Mouse (Mus musculus): Measurements from ENCODE around the gene Dpf1. TPM values are rescaled to one million over a fixed set of nuclear protein-coding genes. Genes with fewer than 3 reads are reported as not detected.
A peak's percentile ranks its signal among the peaks of the same experiment; 100 is the strongest.

The Dpf1 gene
- polyA plus RNA-seq, 1 experiment from 2014 or later: 19.8 TPM

DNA sequence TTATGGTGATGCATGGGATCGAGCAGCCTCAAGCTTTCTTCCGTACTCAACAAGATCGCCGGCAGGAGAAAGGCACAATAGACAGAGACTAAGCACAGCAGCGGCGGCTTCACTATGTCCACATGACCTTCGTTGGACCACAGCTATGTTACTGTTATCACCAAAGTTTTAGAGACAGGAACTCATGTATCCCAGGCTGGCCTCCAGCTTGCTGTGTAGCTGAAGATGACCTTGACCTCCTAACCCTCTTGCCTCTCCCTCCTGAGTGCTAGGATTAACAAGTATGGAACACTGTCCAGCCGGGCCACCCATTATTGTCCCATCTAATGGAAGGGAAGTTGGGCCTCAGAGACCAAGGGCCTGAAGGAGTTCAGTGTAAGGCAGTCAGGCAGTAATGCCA, 37.1 kb downstream of the Dpf1 start:
- DNase-seq (ENCODE audit: low spot score) (no peak), ATAC-seq (replicated peaks; ENCODE audit: insufficient number of reproducible peaks, low FRiP score, low TSS enrichment, low read depth) (no peak)
- no peaks in the 10 kb centered on the region for H3K27me3 ChIP-seq (ENCODE audit: control insufficient read depth, insufficient read depth, low read length)
- whole genome bisulfite sequencing: 90% methylated on average over 8 of the region's 8 CpGs
- no peak overlapping the region for H3K4me3 ChIP-seq (ENCODE audit: low read depth, low read length)
- H3K27ac ChIP-seq (replicated peaks; ENCODE audit: low read depth, low read length): no peak overlapping the region
- H3K4me1 ChIP-seq (ENCODE audit: control insufficient read depth, insufficient read depth, low read length): no peaks in the 10 kb centered on the region
- no peak overlapping the region for H3K4me2 ChIP-seq (ENCODE audit: low read depth, low read length)
- H3K9me3 ChIP-seq (replicated peaks; ENCODE audit: control insufficient read depth, low read length): no peaks in the 10 kb centered on the region
- H3K36me3 ChIP-seq (replicated peaks; ENCODE audit: control insufficient read depth, insufficient read depth, low read depth, low read length): no peaks in the 10 kb centered on the region
- no peak overlapping the region for H3K9ac ChIP-seq (replicated peaks; ENCODE audit: low read length)

- Histone ChIP-seq H3K4me2 (ENCODE audit: low read depth, low read length) (no peak overlapping the region), H3K36me3 (replicated peaks; ENCODE audit: control insufficient read depth, insufficient read depth, low read depth, low read length) (no peaks in the 10 kb centered on the region), H3K27ac (replicated peaks; ENCODE audit: low read depth, low read length) (0 out of 2 replicates have a peak overlapping the region, but pooled peaks have one; percentile 56), H3K4me3 (ENCODE audit: low read depth, low read length) (no peak overlapping the region), H3K9me3 (replicated peaks; ENCODE audit: control insufficient read depth, low read length) (no peaks in the 10 kb centered on the region), H3K27me3 (ENCODE audit: control insufficient read depth, insufficient read depth, low read length) (no peaks in the 10 kb centered on the region), H3K9ac (replicated peaks; ENCODE audit: low read length) (no peak overlapping the region), H3K4me1 (ENCODE audit: control insufficient read depth, insufficient read depth, low read length) (no peaks in the 10 kb centered on the region)
- no peak for DNase-seq (ENCODE audit: low spot score)
- no peak for ATAC-seq (replicated peaks; ENCODE audit: insufficient number of reproducible peaks, low FRiP score, low TSS enrichment, low read depth)
- WGBS: 71% methylated on average over 12 of the region's 12 CpGs
Measured at GRCm38 (mm10) chr7:29341722-29342121, 38.0 kb downstream of the Dpf1 start.

- H3K4me1 ChIP-seq (ENCODE audit: control insufficient read depth, insufficient read depth, low read length): no peaks in the 10 kb centered on the region
- no peaks in the 10 kb centered on the region for H3K36me3 ChIP-seq (replicated peaks; ENCODE audit: control insufficient read depth, insufficient read depth, low read depth, low read length)
- H3K4me3 ChIP-seq (ENCODE audit: low read depth, low read length): no peak overlapping the region
- H3K27ac ChIP-seq (replicated peaks; ENCODE audit: low read depth, low read length): peak overlapping the region; percentile 56; the same call in 1 of the 2 replicates
- no peaks in the 10 kb centered on the region for H3K27me3 ChIP-seq (ENCODE audit: control insufficient read depth, insufficient read depth, low read length)
- H3K4me2 ChIP-seq (ENCODE audit: low read depth, low read length): no peak overlapping the region
- no peak for DNase-seq (ENCODE audit: low spot score)
- peak overlapping the region; percentile 2; the same call in 1 of the 2 replicates for H3K9ac ChIP-seq (replicated peaks; ENCODE audit: low read length)
- no peak for ATAC-seq (replicated peaks; ENCODE audit: insufficient number of reproducible peaks, low FRiP score, low TSS enrichment, low read depth)
- no peaks in the 10 kb centered on the region for H3K9me3 ChIP-seq (replicated peaks; ENCODE audit: control insufficient read depth, low read length)
- 57% methylated on average over 8 of the region's 8 CpGs for WGBS
Measured at GRCm38 (mm10) chr7:29342489-29343092, 38.8 kb downstream of the Dpf1 start.

GRCm38 (mm10) chr7:29343746-29344145, 40.0 kb downstream of the Dpf1 start:
- no peak overlapping the region for H3K4me2 ChIP-seq (ENCODE audit: low read depth, low read length)
- no peaks in the 10 kb centered on the region for H3K4me1 ChIP-seq (ENCODE audit: control insufficient read depth, insufficient read depth, low read length)
- ATAC-seq (replicated peaks; ENCODE audit: insufficient number of reproducible peaks, low FRiP score, low TSS enrichment, low read depth) (no peak), DNase-seq (ENCODE audit: low spot score) (no peak)
- H3K27ac ChIP-seq (replicated peaks; ENCODE audit: low read depth, low read length): no peak overlapping the region
- no peaks in the 10 kb centered on the region for H3K9me3 ChIP-seq (replicated peaks; ENCODE audit: control insufficient read depth, low read length)
- H3K4me3 ChIP-seq (ENCODE audit: low read depth, low read length): no peak overlapping the region
- 95% methylated on average over 7 of the region's 7 CpGs for WGBS
- H3K36me3 ChIP-seq (replicated peaks; ENCODE audit: control insufficient read depth, insufficient read depth, low read depth, low read length): no peaks in the 10 kb centered on the region
- H3K9ac ChIP-seq (replicated peaks; ENCODE audit: low read length): no peak overlapping the region
- no peaks in the 10 kb centered on the region for H3K27me3 ChIP-seq (ENCODE audit: control insufficient read depth, insufficient read depth, low read length)

- H3K4me1 ChIP-seq (ENCODE audit: control insufficient read depth, insufficient read depth, low read length): no peaks in the 10 kb centered on the region
- H3K27ac ChIP-seq (replicated peaks; ENCODE audit: low read depth, low read length): no peak overlapping the region
- H3K4me2 ChIP-seq (ENCODE audit: low read depth, low read length): no peak overlapping the region
- no peaks in the 10 kb centered on the region for H3K27me3 ChIP-seq (ENCODE audit: control insufficient read depth, insufficient read depth, low read length)
- ATAC-seq (replicated peaks; ENCODE audit: insufficient number of reproducible peaks, low FRiP score, low TSS enrichment, low read depth) (no peak), DNase-seq (ENCODE audit: low spot score) (no peak)
- no peak overlapping the region for H3K9ac ChIP-seq (replicated peaks; ENCODE audit: low read length)
- WGBS: 81% methylated on average over 4 of the region's 4 CpGs
- H3K36me3 ChIP-seq (replicated peaks; ENCODE audit: control insufficient read depth, insufficient read depth, low read depth, low read length): no peaks in the 10 kb centered on the region; the same call in 1 of the 2 replicates
- H3K4me3 ChIP-seq (ENCODE audit: low read depth, low read length): no peak overlapping the region
- H3K9me3 ChIP-seq (replicated peaks; ENCODE audit: control insufficient read depth, low read length): no peaks in the 10 kb centered on the region
Measured at GRCm38 (mm10) chr7:29345534-29345933, 41.8 kb downstream of the Dpf1 start.

GRCm38 (mm10) chr7:29346212-29346611, 42.5 kb downstream of the Dpf1 start:
- Histone ChIP-seq H3K27ac (replicated peaks; ENCODE audit: low read depth, low read length) (no peak overlapping the region), H3K9me3 (replicated peaks; ENCODE audit: control insufficient read depth, low read length) (no peaks in the 10 kb centered on the region), H3K4me1 (ENCODE audit: control insufficient read depth, insufficient read depth, low read length) (no peaks in the 10 kb centered on the region), H3K4me3 (ENCODE audit: low read depth, low read length) (no peak overlapping the region), H3K36me3 (replicated peaks; ENCODE audit: control insufficient read depth, insufficient read depth, low read depth, low read length) (no peaks in the 10 kb centered on the region; the same call in 1 of the 2 replicates), H3K4me2 (ENCODE audit: low read depth, low read length) (no peak overlapping the region), H3K9ac (replicated peaks; ENCODE audit: low read length) (no peak overlapping the region), H3K27me3 (ENCODE audit: control insufficient read depth, insufficient read depth, low read length) (no peaks in the 10 kb centered on the region)
- ATAC-seq (replicated peaks; ENCODE audit: insufficient number of reproducible peaks, low FRiP score, low TSS enrichment, low read depth) (no peak), DNase-seq (ENCODE audit: low spot score) (no peak)
- WGBS: 75% methylated on average over 3 of the region's 3 CpGs

DNA sequence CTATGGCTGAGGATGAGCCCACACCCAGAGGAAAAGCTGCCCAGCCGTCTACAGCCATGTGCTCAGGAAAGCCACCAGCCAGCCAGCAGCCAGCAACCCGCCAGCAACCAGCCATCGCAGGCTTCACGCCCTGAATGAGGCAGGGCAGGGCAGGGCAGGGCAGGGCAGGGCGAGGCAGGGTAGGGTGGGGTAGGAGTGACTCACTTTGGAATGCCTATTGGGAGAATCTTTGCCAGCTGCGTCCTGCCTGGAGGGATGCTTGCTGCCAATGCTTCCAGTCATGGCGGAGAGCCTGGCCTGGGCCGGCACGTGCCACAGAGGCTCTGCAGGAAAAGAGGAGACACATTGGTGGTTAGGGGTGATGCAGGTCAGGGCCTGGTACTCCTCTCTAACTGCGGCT, 46.7 kb downstream of the Dpf1 start:
- no peak for ATAC-seq (replicated peaks; ENCODE audit: insufficient number of reproducible peaks, low FRiP score, low TSS enrichment, low read depth)
- H3K36me3 ChIP-seq (replicated peaks; ENCODE audit: control insufficient read depth, insufficient read depth, low read depth, low read length): no peaks in the 10 kb centered on the region; the same call in 1 of the 2 replicates
- DNase-seq (ENCODE audit: low spot score): no peak
- H3K4me1 ChIP-seq (ENCODE audit: control insufficient read depth, insufficient read depth, low read length): no peaks in the 10 kb centered on the region
- H3K4me3 ChIP-seq (ENCODE audit: low read depth, low read length): no peak overlapping the region
- WGBS: 87% methylated on average over 10 of the region's 10 CpGs
- no peaks in the 10 kb centered on the region for H3K27me3 ChIP-seq (ENCODE audit: control insufficient read depth, insufficient read depth, low read length)
- H3K9ac ChIP-seq (replicated peaks; ENCODE audit: low read length): no peak overlapping the region
- H3K27ac ChIP-seq (replicated peaks; ENCODE audit: low read depth, low read length): no peak overlapping the region
- no peak overlapping the region for H3K4me2 ChIP-seq (ENCODE audit: low read depth, low read length)
- H3K9me3 ChIP-seq (replicated peaks; ENCODE audit: control insufficient read depth, low read length): no peaks in the 10 kb centered on the region

GRCm38 (mm10) chr7:29352246-29352645, 48.5 kb downstream of the Dpf1 start:
- DNase-seq (ENCODE audit: low spot score) (no peak), ATAC-seq (replicated peaks; ENCODE audit: insufficient number of reproducible peaks, low FRiP score, low TSS enrichment, low read depth) (no peak)
- WGBS: 90% methylated on average over 8 of the region's 8 CpGs

More at GRCm38 (mm10) chr7:29352246-29352645, 48.5 kb downstream of the Dpf1 start:
- H3K9me3 ChIP-seq (replicated peaks; ENCODE audit: control insufficient read depth, low read length): no peaks in the 10 kb centered on the region
- no peaks in the 10 kb centered on the region for H3K27me3 ChIP-seq (ENCODE audit: control insufficient read depth, insufficient read depth, low read length)
- H3K4me2 ChIP-seq (ENCODE audit: low read depth, low read length): no peak overlapping the region
- no peak overlapping the region for H3K4me3 ChIP-seq (ENCODE audit: low read depth, low read length)
- H3K27ac ChIP-seq (replicated peaks; ENCODE audit: low read depth, low read length): no peak overlapping the region
- no peaks in the 10 kb centered on the region for H3K4me1 ChIP-seq (ENCODE audit: control insufficient read depth, insufficient read depth, low read length)
- no peak overlapping the region for H3K9ac ChIP-seq (replicated peaks; ENCODE audit: low read length)
- H3K36me3 ChIP-seq (replicated peaks; ENCODE audit: control insufficient read depth, insufficient read depth, low read depth, low read length): no peaks in the 10 kb centered on the region; the same call in 1 of the 2 replicates
